Mouse (Mus musculus): ENCODE results near the gene Nrap.

GRCm38 (mm10) chr19:56396227-56396626 is 6.4 kb upstream of the Nrap start:
- TF ChIP-seq EP300 (IDR thresholded peaks at IDR 0.05; ENCODE audit: low read depth) (no peak), CTCF (IDR thresholded peaks at IDR 0.05; ENCODE audit: low read depth) (no peak)
